Mouse (Mus musculus) bone marrow, adult 2 months (tissue): Measurements from ENCODE around the gene Cdh23. TPM values are rescaled to one million over a fixed set of nuclear protein-coding genes. Genes with fewer than 3 reads are reported as not detected.
"Not testable (repeated sequence)": the region's sequence is repeated elsewhere in the genome, so short reads cannot be mapped to it uniquely, and the experiment has no call there.

Experiments
- H3K27ac ChIP-seq: fragments of 200-500 bp; 2 replicates; pipeline ENCODE4 v1.5.1; 2012; ENCODE audit warnings: low read depth, mild to moderate bottlenecking, control low read depth, inconsistent platforms, low read length; ENCODE audit not compliant: control insufficient read depth, poor library complexity, insufficient read depth
- H3K4me1 ChIP-seq: fragments of 200-500 bp; 2 replicates; pipeline ENCODE4 v1.6.1; 2011; ENCODE audit warnings: low read length; ENCODE audit not compliant: control insufficient read depth, insufficient read depth
- H3K4me3 ChIP-seq: fragments of 200-500 bp; replicated peaks from 2 replicates; pipeline ENCODE3; 2011; ENCODE audit warnings: mild to moderate bottlenecking, low read depth, low read length, control low read depth; ENCODE audit not compliant: control insufficient read depth
- CTCF ChIP-seq: fragments of 200-500 bp; IDR thresholded peaks from 2 replicates; pipeline ENCODE4 v1.5.1; 2011; ENCODE audit warnings: low read length, control low read depth; ENCODE audit not compliant: control insufficient read depth, insufficient read depth
- POLR2A ChIP-seq: fragments of 200-500 bp; IDR thresholded peaks from 2 replicates; pipeline ENCODE4 v1.6.1; 2011; ENCODE audit warnings: low read depth, mild to moderate bottlenecking, control low read depth, low read length, borderline replicate concordance; ENCODE audit not compliant: control insufficient read depth
- WGBS: fragments of 180-500 bp; shearing (Covaris S2); methylation state at CpG from one replicate; pipeline ENCODE4 v1.1.7; 2018; 5-methylcytosine and 5-hydroxymethylcytosine counted together
- polyA plus RNA-seq: library from polyadenylated mRNA; stranded (reverse); fragments of >200 nt; gene quantifications from 2 replicates; pipeline ENCODE4 v1.2.4, GENCODE M21; 2011; ENCODE audit warnings: low replicate concordance; ENCODE audit not compliant: missing spikeins, insufficient read depth, insufficient read length

Gene Cdh23
- polyA plus RNA-seq, result 1.0 and 1.8 TPM in 2 replicates

GRCm38 (mm10) chr10:60696390-60696789, at the start of gene Cdh23:
TSS of gene Cdh23 (minus strand) at chr10:60696490.
- no peak for TF ChIP-seq CTCF
- no peak for TF ChIP-seq POLR2A
- H3K4me3 ChIP-seq, result no peak within 1 kb of the TSS
- no peak within 1 kb of the TSS for H3K27ac ChIP-seq
- WGBS, result 86% methylated on average over 6 of the region's 6 CpGs
- H3K4me1 ChIP-seq, result no peaks in the 10 kb centered on the region; the same call in 1 of the 2 replicates

GRCm38 (mm10) chr10:60744543-60745290, 48.4 kb upstream of the Cdh23 start:
- Histone ChIP-seq H3K27ac (peak overlapping the region; percentile 21; the same call in 1 of the 2 replicates), H3K4me3 (no peak overlapping the region), H3K4me1 (peaks cover 8% of the 10 kb centered on the region; the same call in 1 of the 2 replicates)
- TF ChIP-seq POLR2A, result no peak
- TF ChIP-seq CTCF, result no peak
- WGBS, result 50% methylated on average over 14 of the region's 14 CpGs

GRCm38 (mm10) chr10:60743681-60744080, 47.4 kb upstream of the Cdh23 start:
- Histone ChIP-seq H3K27ac (no peak overlapping the region), H3K4me1 (peaks cover 10% of the 10 kb centered on the region; the same call in 1 of the 2 replicates), H3K4me3 (no peak overlapping the region)
- TF ChIP-seq POLR2A (no peak), CTCF (no peak)
- WGBS, result 65% methylated on average over 9 of the region's 9 CpGs

- H3K4me1 ChIP-seq, result peaks cover 10% of the 10 kb centered on the region; the same call in 1 of the 2 replicates
These were observed 46.7 kb upstream of the Cdh23 start for GRCm38 (mm10) chr10:60742942-60743341.

GRCm38 (mm10) chr10:60742296-60742695, 46.0 kb upstream of the Cdh23 start:
- WGBS, result 62% methylated on average over 1 of the region's 1 CpGs
- not testable (repeated sequence) for H3K4me1 ChIP-seq, H3K4me3 ChIP-seq, H3K27ac ChIP-seq

More at GRCm38 (mm10) chr10:60742942-60743341, 46.7 kb upstream of the Cdh23 start:
- 87% methylated on average over 6 of the region's 6 CpGs for WGBS
- no peak for TF ChIP-seq CTCF
- TF ChIP-seq POLR2A, result no peak
- Histone ChIP-seq H3K4me3 (no peak overlapping the region), H3K27ac (no peak overlapping the region)

GRCm38 (mm10) chr10:60741435-60741834, 45.1 kb upstream of the Cdh23 start:
- no peak overlapping the region for H3K4me3 ChIP-seq

GRCm38 (mm10) chr10:60739619-60740363, 43.5 kb upstream of the Cdh23 start:
- H3K27ac ChIP-seq, result peak overlapping the region; percentile 55
- 8% methylated on average over 4 of the region's 4 CpGs for WGBS
- H3K4me1 ChIP-seq, result peaks cover 6% of the 10 kb centered on the region; the same call in 1 of the 2 replicates
- no peak overlapping the region for H3K4me3 ChIP-seq
- TF ChIP-seq CTCF, result no peak
- no peak for TF ChIP-seq POLR2A

More at GRCm38 (mm10) chr10:60741435-60741834, 45.1 kb upstream of the Cdh23 start:
- WGBS, result 43% methylated on average over 7 of the region's 7 CpGs
- TF ChIP-seq CTCF (no peak), POLR2A (no peak)
- Histone ChIP-seq H3K27ac (peak overlapping the region; percentile 44; the same call in 1 of the 2 replicates), H3K4me1 (peaks cover 10% of the 10 kb centered on the region; the same call in 1 of the 2 replicates)

- Histone ChIP-seq H3K27ac (no peak overlapping the region), H3K4me1 (peaks cover 5% of the 10 kb centered on the region; the same call in 1 of the 2 replicates), H3K4me3 (no peak overlapping the region)
- 18% methylated on average over 8 of the region's 9 CpGs for WGBS
- no peak for TF ChIP-seq POLR2A
- TF ChIP-seq CTCF, result no peak
These were observed 41.8 kb upstream of the Cdh23 start for GRCm38 (mm10) chr10:60737886-60738640.
